Mouse (Mus musculus): Measurements from ENCODE around the gene Rgs9.

The Rgs9 gene

GRCm38 (mm10) chr11:109178788-109179518, 119.0 kb downstream of the Rgs9 start:
- in situ Hi-C loops (cut with MseI, MboI): no loop called here

- in situ Hi-C loops (cut with MseI, MboI): no loop called here
These were observed 122.5 kb downstream of the Rgs9 start for GRCm38 (mm10) chr11:109175376-109175969.

Data from mouse trophoblast stem cell (cell line).